Mouse (Mus musculus): ENCODE results near the gene Knstrn. TPM values are rescaled to one million over a fixed set of nuclear protein-coding genes. Genes with fewer than 3 reads are reported as not detected.

The Knstrn gene
- 27.4 and 56.6 TPM in 2 replicates for polyA plus RNA-seq (2012; ENCODE audit: low replicate concordance)

DNA sequence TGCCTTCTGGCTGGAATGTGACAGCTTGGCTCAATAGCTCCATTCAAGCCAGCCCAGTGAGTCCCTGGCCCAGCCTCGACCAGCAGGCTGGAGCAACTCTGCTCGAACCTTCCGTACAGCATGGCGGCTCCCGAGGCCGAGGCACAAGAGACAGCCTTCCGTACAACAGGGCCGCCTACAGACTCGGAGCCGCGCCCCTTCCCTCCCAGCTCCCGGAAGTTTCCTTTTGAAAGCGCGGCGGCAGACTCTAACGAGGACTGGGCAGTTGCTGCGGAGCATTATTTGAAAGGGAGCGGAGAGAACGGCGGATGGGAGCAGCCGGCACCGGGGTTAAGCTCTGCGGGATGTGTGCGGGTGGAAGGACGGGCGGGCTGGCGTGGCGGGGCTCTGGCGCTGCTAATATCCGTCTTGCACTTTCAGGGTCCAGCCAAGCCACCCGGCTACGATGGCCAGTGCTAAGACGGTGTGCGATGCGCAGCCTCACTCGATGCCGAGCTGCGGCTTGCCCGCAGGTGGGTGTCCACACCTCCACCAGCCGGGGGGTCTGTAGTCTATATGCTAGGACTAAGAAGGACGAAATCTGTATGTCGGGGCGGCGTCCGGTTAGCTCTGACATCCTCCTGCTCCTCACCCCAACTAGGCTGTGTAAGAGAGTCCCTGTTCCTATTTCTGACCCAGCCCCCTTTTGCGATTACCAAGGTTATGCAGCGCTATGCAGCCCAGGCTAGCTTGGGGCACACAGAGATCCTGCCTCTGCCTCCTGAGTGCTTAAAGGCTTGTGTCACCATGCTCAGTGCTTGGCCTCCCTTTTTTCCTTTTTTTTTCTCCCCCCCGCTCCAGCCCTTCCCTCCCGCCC is at the start of gene Knstrn:
Gene Knstrn (plus strand): TSS at position 23 of the 856 bp plus-strand sequence.

DNA sequence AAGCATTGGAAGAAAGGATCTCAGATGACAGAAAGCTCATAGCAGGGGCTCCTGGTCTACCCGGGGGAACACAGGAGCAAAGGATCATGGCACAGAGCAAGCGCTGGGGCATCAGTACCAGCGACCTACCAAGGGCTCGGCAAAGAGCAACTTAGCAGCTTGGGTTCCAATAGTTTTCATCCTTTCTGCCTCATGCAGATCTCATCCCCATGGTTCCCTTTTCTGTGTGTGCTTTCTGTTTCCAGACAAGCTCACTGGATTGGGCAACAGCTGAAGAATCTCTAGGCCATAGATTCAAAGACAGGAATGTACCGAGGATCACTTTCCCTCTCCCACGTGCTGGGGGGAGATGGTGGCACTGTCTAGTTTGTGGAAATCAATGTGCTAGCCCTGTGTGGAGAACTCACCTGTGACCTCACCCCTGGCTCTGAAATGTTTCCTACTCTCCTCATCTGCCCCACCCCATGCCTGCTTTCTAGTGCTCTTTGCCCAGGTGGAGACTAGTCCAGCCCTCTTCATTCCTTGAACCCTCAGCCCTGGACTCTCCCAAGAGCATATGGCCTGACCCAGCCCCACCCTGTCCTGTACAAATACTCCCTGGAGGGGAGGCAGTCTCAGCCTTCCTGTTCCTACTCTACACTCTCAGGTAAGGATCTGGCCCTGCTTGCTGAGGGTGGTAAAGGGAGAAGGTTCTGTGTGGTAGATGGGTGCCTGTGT is 41.5 kb upstream of the Knstrn start, which contains the start of gene Phgr1:
Gene Phgr1 (plus strand): TSS at position 612 of the 717 bp plus-strand sequence.

DNA sequence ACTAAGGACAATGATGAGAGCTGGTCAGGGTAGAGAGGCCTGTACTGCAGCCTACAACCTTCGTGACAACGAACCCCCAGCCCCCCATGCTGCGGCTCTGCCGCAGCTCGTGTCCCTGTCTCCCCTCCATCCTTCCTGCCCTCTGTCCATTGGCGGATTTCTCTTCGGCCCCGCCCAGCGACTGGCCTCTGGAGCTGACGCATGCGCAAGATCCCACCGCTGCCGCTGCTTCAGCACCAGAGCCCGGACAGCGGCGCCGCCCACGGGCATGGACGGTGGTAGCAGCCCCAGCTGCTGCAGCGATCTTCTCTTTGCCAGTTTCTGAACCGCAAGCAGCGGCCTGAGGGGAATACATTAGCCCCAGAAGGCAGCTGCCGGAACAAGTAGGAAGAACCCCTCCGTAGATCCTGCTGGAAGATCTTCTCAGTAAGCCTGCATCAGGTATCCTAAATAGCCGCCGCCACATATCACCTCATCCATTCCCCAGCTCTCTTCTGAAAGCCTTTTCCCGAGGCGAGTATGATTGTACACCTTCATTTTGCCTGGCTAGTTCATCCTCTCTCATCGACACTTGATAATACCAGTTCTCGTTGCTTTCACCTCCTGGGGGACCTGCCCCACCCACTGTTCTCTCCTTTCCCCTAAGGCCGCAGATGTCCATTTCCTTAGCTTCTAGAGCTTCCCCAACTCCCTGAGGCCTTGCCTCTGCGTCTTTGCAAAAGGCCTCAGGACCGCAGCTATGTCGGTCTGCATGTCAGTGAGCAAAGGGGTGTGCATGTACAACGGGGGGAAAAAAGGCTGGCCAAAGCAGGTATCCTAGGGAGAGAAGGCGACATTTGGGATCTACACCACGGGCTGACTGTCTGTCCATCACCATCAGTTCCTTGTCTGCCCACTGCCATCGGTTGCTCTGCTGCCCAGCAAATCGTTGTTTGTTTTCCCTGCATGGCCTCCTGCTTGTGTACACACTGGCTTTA is 34.0 kb upstream of the Knstrn start, which contains the start of gene Disp2:
Gene Disp2 (plus strand): TSS at position 216 of the 977 bp plus-strand sequence.

DNA sequence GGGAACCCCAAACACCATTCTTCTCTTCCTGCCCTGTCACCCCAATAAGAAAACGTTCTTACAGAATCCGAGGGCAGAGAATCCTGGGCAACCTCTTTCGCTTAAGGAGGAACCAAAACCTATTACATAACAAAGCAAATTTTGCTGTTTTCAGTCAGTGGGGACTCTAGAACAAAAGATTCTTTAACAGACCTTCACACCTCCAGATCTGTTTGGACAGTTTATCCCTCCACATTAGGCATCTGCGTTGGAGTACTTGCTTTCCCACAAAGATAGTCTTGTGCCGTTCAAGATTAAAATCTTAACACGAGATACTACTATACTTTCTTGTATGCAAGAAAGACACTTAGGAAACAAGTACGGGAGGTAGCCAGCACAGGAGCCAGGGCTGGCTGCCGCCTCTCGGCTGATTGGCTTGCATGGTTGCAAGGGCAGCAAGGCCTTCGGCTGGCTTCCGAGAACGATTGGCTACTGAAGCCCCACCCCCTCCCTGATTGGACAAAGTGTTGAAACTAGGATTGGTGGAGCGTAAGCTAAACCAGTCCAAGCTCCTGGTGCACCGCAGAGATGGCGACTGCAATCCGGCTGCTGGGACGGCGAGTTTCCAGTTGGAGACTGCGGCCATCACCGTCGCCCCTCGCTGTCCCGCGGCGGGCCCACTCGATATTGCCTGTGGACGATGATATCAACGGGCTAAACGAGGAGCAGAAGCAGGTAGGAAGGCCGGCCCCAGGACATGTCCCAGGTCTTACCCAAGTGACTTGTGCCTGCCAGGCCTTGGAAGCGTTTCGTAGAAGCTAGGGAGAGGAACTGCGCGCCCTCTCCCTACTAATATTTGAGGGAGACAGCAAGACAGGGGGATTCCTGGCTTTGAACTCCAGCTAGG is 47.9 kb downstream of the Knstrn start, which contains the start of gene Ivd:
Gene Ivd (plus strand): TSS at position 501 of the 886 bp plus-strand sequence.

GRCm38 (mm10) chr2:118899981-118900825 is 86.4 kb downstream of the Knstrn start, which contains the start of gene Bahd1:
TSS of gene Bahd1 (plus strand) at chr2:118900377.

Other genes with a start within 250 kb of the Knstrn start
- gene Bub1b, start 215.8 kb upstream of the Knstrn start, polyA plus RNA-seq (2012; ENCODE audit: low replicate concordance), result 2.6 and 4.6 TPM in 2 replicates
- gene Pak6, start 150.7 kb upstream of the Knstrn start, polyA plus RNA-seq (2012; ENCODE audit: low replicate concordance), result 0.53 and 0.80 TPM in 2 replicates
- 0.07 and 0.10 TPM in 2 replicates for gene Ankrd63, start 110.0 kb upstream of the Knstrn start, polyA plus RNA-seq (2012; ENCODE audit: low replicate concordance)
- gene Plcb2, start 85.6 kb upstream of the Knstrn start, polyA plus RNA-seq (2012; ENCODE audit: low replicate concordance), result 45.0 and 105 TPM in 2 replicates
- gene Inafm2, start 68.2 kb upstream of the Knstrn start, polyA plus RNA-seq (2012; ENCODE audit: low replicate concordance), result 28.6 and 74.0 TPM in 2 replicates
- 0.24 and 0.42 TPM in 2 replicates for gene Ccdc9b, start 51.3 kb upstream of the Knstrn start, polyA plus RNA-seq (2012; ENCODE audit: low replicate concordance)
- not detected in 2 replicates for gene Phgr1, start 41.2 kb upstream of the Knstrn start, polyA plus RNA-seq (2012; ENCODE audit: low replicate concordance)
- 0.05 and 0.15 TPM in 2 replicates for gene Disp2, start 34.3 kb upstream of the Knstrn start, polyA plus RNA-seq (2012; ENCODE audit: low replicate concordance)
- 3.8 and 16.8 TPM in 2 replicates for gene Ivd, start 48.0 kb downstream of the Knstrn start, polyA plus RNA-seq (2012; ENCODE audit: low replicate concordance)
- 71.3 and 106 TPM in 2 replicates for gene Bahd1, start 86.4 kb downstream of the Knstrn start, polyA plus RNA-seq (2012; ENCODE audit: low replicate concordance)
- 9.5 and 19.0 TPM in 2 replicates for gene Chst14, start 112.5 kb downstream of the Knstrn start, polyA plus RNA-seq (2012; ENCODE audit: low replicate concordance)
- gene Ccdc32, start 215.4 kb downstream of the Knstrn start, polyA plus RNA-seq (2012; ENCODE audit: low replicate concordance), result 8.6 and 10.8 TPM in 2 replicates
- gene Rpusd2, start 220.8 kb downstream of the Knstrn start, polyA plus RNA-seq (2012; ENCODE audit: low replicate concordance), result 2.1 and 2.7 TPM in 2 replicates
- 1.1 and 2.2 TPM in 2 replicates for gene Knl1, start 233.1 kb downstream of the Knstrn start, polyA plus RNA-seq (2012; ENCODE audit: low replicate concordance)